Mouse (Mus musculus) kidney, embryonic 16.5 days (tissue): ENCODE data around the gene Zfp93. TPM values are rescaled to one million over a fixed set of nuclear protein-coding genes. Genes with fewer than 3 reads are reported as not detected.

Experiments
- ATAC-seq: fragments of 200-750 bp; cut with Nextera tagmentation; 2 replicates; pipeline ENCODE4 v1.8.0; 2017; ENCODE audit warnings: moderate TSS enrichment; ENCODE audit not compliant: low FRiP score, low TSS enrichment
- H3K27ac ChIP-seq: fragments of 300-500 bp; sonication (generic); 2 replicates; pipeline ENCODE4 v1.5.1; 2014; ENCODE audit warnings: low read length
- H3K27me3 ChIP-seq: fragments of 300-500 bp; sonication (generic); 2 replicates; pipeline ENCODE4 v1.6.1; 2014; ENCODE audit warnings: low read length, control low read depth, mixed read lengths; ENCODE audit not compliant: insufficient read depth
- H3K36me3 ChIP-seq: fragments of 300-500 bp; sonication (generic); 2 replicates; pipeline ENCODE4 v1.6.1; 2014; ENCODE audit warnings: low read length, control low read depth, mixed read lengths; ENCODE audit not compliant: insufficient read depth
- H3K4me1 ChIP-seq: fragments of 300-500 bp; sonication (generic); 2 replicates; pipeline ENCODE4 v1.6.1; 2014; ENCODE audit warnings: low read length, control low read depth, mixed read lengths; ENCODE audit not compliant: insufficient read depth
- H3K4me2 ChIP-seq: fragments of 300-500 bp; sonication (generic); replicated peaks from 2 replicates; pipeline ENCODE4 v1.6.1; 2014; ENCODE audit warnings: low read depth, low read length
- H3K4me3 ChIP-seq: fragments of 300-500 bp; sonication (generic); 2 replicates; pipeline ENCODE4 v1.5.1; 2014; ENCODE audit warnings: mild to moderate bottlenecking, low read length
- H3K9ac ChIP-seq: fragments of 300-500 bp; sonication (generic); replicated peaks from 2 replicates; pipeline ENCODE4 v1.6.1; 2014; ENCODE audit warnings: low read length
- H3K9me3 ChIP-seq: fragments of 300-500 bp; sonication (generic); 2 replicates; pipeline ENCODE4 v1.6.1; 2016; ENCODE audit warnings: low read length, control low read depth
- WGBS: fragments of 180-500 bp; shearing (Covaris S2); extraction: QIAGEN DNeasy Blood & Tissue Kit; methylation state at CpG from one replicate; pipeline ENCODE4 v1.1.7; 2014; 5-methylcytosine and 5-hydroxymethylcytosine counted together
- polyA plus RNA-seq: library from polyadenylated mRNA; unstranded; fragments of >200 nt; fragmentation: Nextera tagmentation; extraction: Ambion mirVana; gene quantifications from 2 replicates; pipeline ENCODE4 v1.2.1, GENCODE M21; 2015

The Zfp93 gene
- polyA plus RNA-seq, 1 experiment from 2014 or later, result 12.1 TPM

DNA sequence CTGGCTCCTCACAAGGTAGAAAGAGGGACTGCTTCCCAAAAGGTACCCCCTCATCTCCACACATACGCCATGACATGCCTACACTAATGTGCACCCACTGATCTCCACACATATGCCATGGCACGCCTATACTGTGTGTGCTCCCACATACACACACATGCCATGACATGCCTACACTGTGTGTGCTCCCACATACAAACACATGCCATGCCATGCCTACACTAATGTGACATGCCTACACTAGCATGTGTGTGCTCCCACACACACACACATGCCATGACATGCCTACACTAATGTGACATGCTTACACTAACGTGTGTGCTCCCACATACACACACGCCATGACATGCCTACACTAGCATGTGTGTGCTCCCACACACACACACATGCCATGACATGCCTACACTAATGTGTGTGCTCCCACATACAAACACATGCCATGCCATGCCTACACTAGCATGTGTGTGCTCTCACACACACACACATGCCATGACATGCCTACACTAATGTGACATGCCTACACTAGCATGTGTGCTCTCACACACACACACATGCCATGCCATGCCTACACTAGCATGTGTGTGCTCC is 20.0 kb downstream of the Zfp93 start:
- Histone ChIP-seq H3K27me3 (no peaks in the 10 kb centered on the region), H3K9me3 (peaks cover 7% of the 10 kb centered on the region; the same call in 1 of the 2 replicates), H3K36me3 (peaks cover 66% of the 10 kb centered on the region), H3K4me3 (no peak overlapping the region), H3K4me2 (no peak overlapping the region), H3K9ac (no peak overlapping the region), H3K27ac (no peak overlapping the region), H3K4me1 (no peaks in the 10 kb centered on the region)
- 95% methylated on average over 4 of the region's 4 CpGs for WGBS
- no peak for ATAC-seq

DNA sequence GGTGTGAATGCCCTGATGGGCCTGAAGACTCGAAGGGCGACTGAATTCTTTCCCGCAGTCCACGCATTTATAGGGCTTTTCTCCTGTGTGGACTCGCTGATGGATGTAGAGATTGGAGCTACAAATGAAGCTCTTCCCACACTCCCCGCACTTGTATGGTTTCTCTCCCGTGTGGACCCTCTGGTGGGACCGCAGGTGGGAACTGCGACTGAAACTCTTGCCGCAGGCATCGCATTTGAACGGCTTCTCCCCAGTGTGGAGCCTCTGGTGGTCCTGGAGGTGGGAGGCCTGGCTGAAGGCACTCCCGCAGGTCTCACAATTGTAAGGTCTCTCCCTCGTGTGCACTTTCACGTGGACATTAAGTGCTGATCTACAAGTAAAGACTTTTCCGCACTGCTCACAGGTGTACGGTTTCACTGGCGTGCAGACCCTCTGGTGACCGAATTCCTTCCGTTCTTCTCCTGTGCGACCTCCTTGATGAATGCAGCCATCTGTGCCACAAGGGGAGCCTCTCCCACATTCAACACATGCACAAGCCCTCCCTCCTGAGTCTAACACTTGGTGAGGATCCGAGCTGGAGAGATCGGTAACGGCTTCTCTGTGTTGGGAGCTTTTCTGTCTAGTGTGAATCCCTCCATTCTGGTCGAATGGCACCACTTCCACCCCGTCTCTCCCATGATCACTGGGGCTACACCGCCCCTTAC is 21.3 kb downstream of the Zfp93 start:
- Histone ChIP-seq H3K4me1 (no peaks in the 10 kb centered on the region), H3K36me3 (peaks cover 79% of the 10 kb centered on the region), H3K4me3 (no peak overlapping the region), H3K27me3 (no peaks in the 10 kb centered on the region), H3K4me2 (no peak overlapping the region), H3K9me3 (peaks cover 7% of the 10 kb centered on the region; the same call in 1 of the 2 replicates), H3K9ac (no peak overlapping the region), H3K27ac (no peak overlapping the region)
- 93% methylated on average over 27 of the region's 27 CpGs for WGBS
- ATAC-seq, result no peak

GRCm38 (mm10) chr7:24293061-24293851 is 23.0 kb downstream of the Zfp93 start:
- WGBS, result 87% methylated on average over 12 of the region's 12 CpGs
- Histone ChIP-seq H3K4me1 (peaks cover 6% of the 10 kb centered on the region), H3K27me3 (no peaks in the 10 kb centered on the region), H3K9ac (no peak overlapping the region), H3K36me3 (peaks cover 83% of the 10 kb centered on the region), H3K4me3 (no peak overlapping the region), H3K27ac (no peak overlapping the region), H3K4me2 (no peak overlapping the region), H3K9me3 (peaks cover 7% of the 10 kb centered on the region; the same call in 1 of the 2 replicates)
- ATAC-seq, result no peak

- WGBS, result 94% methylated on average over 4 of the region's 4 CpGs
- Histone ChIP-seq H3K9me3 (peaks cover 7% of the 10 kb centered on the region; the same call in 1 of the 2 replicates), H3K27ac (no peak overlapping the region), H3K4me2 (no peak overlapping the region), H3K4me3 (no peak overlapping the region), H3K27me3 (no peaks in the 10 kb centered on the region), H3K9ac (no peak overlapping the region), H3K36me3 (peaks cover 77% of the 10 kb centered on the region), H3K4me1 (peaks cover 9% of the 10 kb centered on the region)
- ATAC-seq, result no peak
Measured at GRCm38 (mm10) chr7:24294763-24295162, 24.5 kb downstream of the Zfp93 start.

GRCm38 (mm10) chr7:24295376-24295775 is 25.2 kb downstream of the Zfp93 start:
- Histone ChIP-seq H3K27ac (no peak overlapping the region), H3K4me3 (no peak overlapping the region), H3K4me1 (peaks cover 15% of the 10 kb centered on the region), H3K9ac (no peak overlapping the region), H3K36me3 (peaks cover 71% of the 10 kb centered on the region), H3K27me3 (no peaks in the 10 kb centered on the region), H3K4me2 (no peak overlapping the region), H3K9me3 (peaks cover 7% of the 10 kb centered on the region; the same call in 1 of the 2 replicates)
- WGBS, result 97% methylated on average over 7 of the region's 7 CpGs
- no peak for ATAC-seq

- Histone ChIP-seq H3K27ac (no peak overlapping the region), H3K4me1 (peaks cover 19% of the 10 kb centered on the region), H3K4me2 (no peak overlapping the region), H3K9ac (no peak overlapping the region), H3K4me3 (no peak overlapping the region), H3K9me3 (peaks cover 7% of the 10 kb centered on the region; the same call in 1 of the 2 replicates), H3K27me3 (no peaks in the 10 kb centered on the region), H3K36me3 (peaks cover 61% of the 10 kb centered on the region)
- 96% methylated on average over 7 of the region's 7 CpGs for WGBS
- ATAC-seq, result no peak
Measured at GRCm38 (mm10) chr7:24296386-24296785, 26.2 kb downstream of the Zfp93 start.

GRCm38 (mm10) chr7:24297361-24298095 is 27.3 kb downstream of the Zfp93 start:
- Histone ChIP-seq H3K4me2 (peak overlapping the region; percentile 89), H3K4me1 (peaks cover 19% of the 10 kb centered on the region), H3K27me3 (no peaks in the 10 kb centered on the region), H3K36me3 (peaks cover 57% of the 10 kb centered on the region), H3K4me3 (no peak overlapping the region; the same call in 1 of the 2 replicates), H3K9ac (peak overlapping the region; percentile 88), H3K9me3 (no peaks in the 10 kb centered on the region), H3K27ac (no peak overlapping the region)
- WGBS, result 91% methylated on average over 15 of the region's 15 CpGs
- no peak for ATAC-seq

DNA sequence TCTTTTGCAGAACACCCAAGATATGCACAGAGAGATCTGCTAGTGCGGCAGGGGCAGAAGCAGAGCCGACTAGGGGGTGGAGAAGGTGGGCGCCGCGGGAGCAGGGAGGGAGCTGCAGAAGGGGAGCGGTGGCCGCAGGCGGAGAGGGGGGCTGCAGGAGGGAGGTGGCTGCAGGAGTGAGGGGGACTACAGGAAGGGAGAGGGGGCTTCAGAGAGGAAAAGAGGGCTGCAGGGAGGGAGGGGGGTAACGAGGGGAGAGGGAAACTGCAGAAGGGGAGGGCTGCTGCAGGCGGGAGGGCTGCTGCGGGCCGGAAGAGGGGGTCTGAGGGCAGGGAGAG is 28.4 kb downstream of the Zfp93 start:
- Histone ChIP-seq H3K9me3 (no peaks in the 10 kb centered on the region), H3K27ac (peak overlapping the region; percentile 97), H3K27me3 (no peaks in the 10 kb centered on the region), H3K4me1 (peaks cover 19% of the 10 kb centered on the region), H3K36me3 (peaks cover 57% of the 10 kb centered on the region), H3K4me2 (peak overlapping the region; percentile 89), H3K4me3 (peak overlapping the region; percentile 76), H3K9ac (peak overlapping the region; percentile 88)
- peak; percentile 23 for ATAC-seq
- WGBS, result under 1% methylated on average over 10 of the region's 12 CpGs

DNA sequence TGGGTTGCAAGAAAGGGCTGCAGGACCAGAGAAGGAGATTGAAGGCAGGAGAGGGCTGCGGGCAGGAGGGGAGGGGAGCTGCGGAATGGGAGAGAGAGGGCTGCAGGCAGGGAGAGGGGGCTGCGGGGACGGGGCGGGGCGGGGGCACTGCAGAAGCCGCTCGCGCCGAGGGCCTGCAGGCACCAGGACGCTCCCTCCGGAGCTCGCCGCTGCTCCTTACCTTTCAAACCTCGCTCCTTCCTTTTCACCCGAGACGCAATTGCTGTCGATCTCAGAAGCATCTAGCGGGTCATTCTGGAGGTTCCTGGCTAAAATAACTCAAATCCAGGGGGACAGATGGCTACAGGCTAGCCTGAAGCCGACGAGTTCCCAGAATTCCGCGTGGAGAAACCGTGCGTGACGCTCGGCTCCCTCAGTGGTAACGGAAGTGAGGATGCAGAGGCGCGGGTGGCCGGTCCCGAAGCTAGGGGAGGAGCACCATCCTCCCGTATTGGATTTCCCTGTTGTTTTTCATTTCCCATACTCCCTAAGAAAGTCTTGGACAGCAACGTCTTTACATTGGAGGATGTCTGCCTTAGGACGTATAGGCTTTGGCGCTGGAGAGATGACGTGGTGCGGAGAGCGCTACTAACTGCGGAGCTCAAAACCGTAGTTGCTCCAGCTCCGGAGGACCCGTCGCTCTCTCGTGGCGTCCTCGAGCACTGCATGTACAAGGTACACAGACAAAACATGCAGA is 28.9 kb downstream of the Zfp93 start:
- no peaks in the 10 kb centered on the region for H3K9me3 ChIP-seq
- H3K27ac ChIP-seq, result peak overlapping the region; percentile 97
- peaks cover 19% of the 10 kb centered on the region for H3K4me1 ChIP-seq
- WGBS, result 0% methylated on average over 41 of the region's 47 CpGs
- H3K4me2 ChIP-seq, result peak overlapping the region; percentile 89
- H3K4me3 ChIP-seq, result peak overlapping the region; percentile 76
- H3K9ac ChIP-seq, result peak overlapping the region; percentile 88
- H3K27me3 ChIP-seq, result no peaks in the 10 kb centered on the region
- ATAC-seq, result peak; percentile 90
- H3K36me3 ChIP-seq, result peaks cover 52% of the 10 kb centered on the region
